Mouse (Mus musculus): ENCODE data around the gene Pkn1. TPM values are rescaled to one million over a fixed set of nuclear protein-coding genes. Genes with fewer than 3 reads are reported as not detected.
A peak's percentile ranks its signal among the peaks of the same experiment; 100 is the strongest.

Pkn1 gene
- polyA plus RNA-seq, 1 experiment from 2014 or later: 26.1 TPM

- Histone ChIP-seq H3K36me3 (ENCODE audit: control insufficient read depth, insufficient read depth, low read length) (no peaks in the 10 kb centered on the region), H3K27ac (replicated peaks; ENCODE audit: low read depth, low read length) (peak overlapping the region; percentile 70), H3K4me2 (ENCODE audit: low read depth, low read length) (peak overlapping the region; percentile 93), H3K4me3 (ENCODE audit: low read depth, low read length) (peak overlapping the region; percentile 60), H3K4me1 (ENCODE audit: control insufficient read depth, insufficient read depth, low read length) (peaks cover 26% of the 10 kb centered on the region), H3K9me3 (ENCODE audit: control insufficient read depth, low read length) (no peaks in the 10 kb centered on the region), H3K9ac (ENCODE audit: low read depth, low read length) (peak overlapping the region; percentile 75), H3K27me3 (replicated peaks; ENCODE audit: control insufficient read depth, insufficient read depth, low read length) (no peaks in the 10 kb centered on the region)
- ATAC-seq (ENCODE audit: low read depth) (no peak; the same call in 1 of the 2 replicates), DNase-seq (ENCODE audit: low spot score) (no peak)
- whole genome bisulfite sequencing: 9% methylated on average over 3 of the region's 3 CpGs
Observed at GRCm38 (mm10) chr8:83740586-83740975, 41.6 kb upstream of the Pkn1 start.

- Histone ChIP-seq H3K27me3 (replicated peaks; ENCODE audit: control insufficient read depth, insufficient read depth, low read length) (no peaks in the 10 kb centered on the region), H3K4me2 (ENCODE audit: low read depth, low read length) (peak overlapping the region; percentile 93), H3K4me1 (ENCODE audit: control insufficient read depth, insufficient read depth, low read length) (peaks cover 26% of the 10 kb centered on the region), H3K27ac (replicated peaks; ENCODE audit: low read depth, low read length) (peak overlapping the region; percentile 70), H3K9ac (ENCODE audit: low read depth, low read length) (no peak overlapping the region), H3K4me3 (ENCODE audit: low read depth, low read length) (peak overlapping the region; percentile 60), H3K36me3 (ENCODE audit: control insufficient read depth, insufficient read depth, low read length) (no peaks in the 10 kb centered on the region), H3K9me3 (ENCODE audit: control insufficient read depth, low read length) (no peaks in the 10 kb centered on the region)
- WGBS: 28% methylated on average over 8 of the region's 8 CpGs
- DNase-seq (ENCODE audit: low spot score) (no peak), ATAC-seq (ENCODE audit: low read depth) (no peak)
Observed at GRCm38 (mm10) chr8:83739711-83740468, 40.9 kb upstream of the Pkn1 start.

- Histone ChIP-seq H3K4me3 (ENCODE audit: low read depth, low read length) (no peak overlapping the region), H3K36me3 (ENCODE audit: control insufficient read depth, insufficient read depth, low read length) (no peaks in the 10 kb centered on the region), H3K9ac (ENCODE audit: low read depth, low read length) (0 out of 2 replicates have a peak overlapping the region, but pooled peaks have one; percentile 28), H3K4me1 (ENCODE audit: control insufficient read depth, insufficient read depth, low read length) (peaks cover 26% of the 10 kb centered on the region), H3K27me3 (replicated peaks; ENCODE audit: control insufficient read depth, insufficient read depth, low read length) (no peaks in the 10 kb centered on the region), H3K9me3 (ENCODE audit: control insufficient read depth, low read length) (no peaks in the 10 kb centered on the region), H3K27ac (replicated peaks; ENCODE audit: low read depth, low read length) (peak overlapping the region; percentile 70), H3K4me2 (ENCODE audit: low read depth, low read length) (peak overlapping the region; percentile 93)
- ATAC-seq (ENCODE audit: low read depth) (peak; percentile 67), DNase-seq (ENCODE audit: low spot score) (peak; percentile 92)
- 53% methylated on average over 10 of the region's 10 CpGs for WGBS
Observed at GRCm38 (mm10) chr8:83738949-83739710, 40.2 kb upstream of the Pkn1 start.

GRCm38 (mm10) chr8:83737852-83738562 is 39.0 kb upstream of the Pkn1 start:
- no peak overlapping the region for H3K4me3 ChIP-seq (ENCODE audit: low read depth, low read length)
- H3K4me2 ChIP-seq (ENCODE audit: low read depth, low read length): peak overlapping the region; percentile 93; the same call in 1 of the 2 replicates
- H3K27ac ChIP-seq (replicated peaks; ENCODE audit: low read depth, low read length): 0 out of 2 replicates have a peak overlapping the region, but pooled peaks have one; percentile 12
- ATAC-seq (ENCODE audit: low read depth): no peak; the same call in 1 of the 2 replicates
- H3K9me3 ChIP-seq (ENCODE audit: control insufficient read depth, low read length): no peaks in the 10 kb centered on the region
- peak overlapping the region; percentile 11; the same call in 1 of the 2 replicates for H3K9ac ChIP-seq (ENCODE audit: low read depth, low read length)
- WGBS: 69% methylated on average over 4 of the region's 4 CpGs
- H3K27me3 ChIP-seq (replicated peaks; ENCODE audit: control insufficient read depth, insufficient read depth, low read length): no peaks in the 10 kb centered on the region
- no peaks in the 10 kb centered on the region for H3K36me3 ChIP-seq (ENCODE audit: control insufficient read depth, insufficient read depth, low read length)
- peaks cover 26% of the 10 kb centered on the region for H3K4me1 ChIP-seq (ENCODE audit: control insufficient read depth, insufficient read depth, low read length)
- DNase-seq (ENCODE audit: low spot score): peak; percentile 74

- Histone ChIP-seq H3K27me3 (replicated peaks; ENCODE audit: control insufficient read depth, insufficient read depth, low read length) (no peaks in the 10 kb centered on the region), H3K4me3 (ENCODE audit: low read depth, low read length) (no peak overlapping the region), H3K36me3 (ENCODE audit: control insufficient read depth, insufficient read depth, low read length) (0 out of 2 replicates have a peak, but pooled peaks cover 1% of the 10 kb centered on the region), H3K27ac (replicated peaks; ENCODE audit: low read depth, low read length) (no peak overlapping the region), H3K9me3 (ENCODE audit: control insufficient read depth, low read length) (no peaks in the 10 kb centered on the region), H3K4me1 (ENCODE audit: control insufficient read depth, insufficient read depth, low read length) (peaks cover 26% of the 10 kb centered on the region), H3K4me2 (ENCODE audit: low read depth, low read length) (no peak overlapping the region), H3K9ac (ENCODE audit: low read depth, low read length) (peak overlapping the region; percentile 11; the same call in 1 of the 2 replicates)
- 87% methylated on average over 4 of the region's 4 CpGs for WGBS
- no peak for DNase-seq (ENCODE audit: low spot score)
- ATAC-seq (ENCODE audit: low read depth): no peak
Observed at GRCm38 (mm10) chr8:83737346-83737745, 38.4 kb upstream of the Pkn1 start.

- no peak overlapping the region for H3K27ac ChIP-seq (replicated peaks; ENCODE audit: low read depth, low read length)
- DNase-seq (ENCODE audit: low spot score) (no peak), ATAC-seq (ENCODE audit: low read depth) (no peak)
- no peak overlapping the region for H3K4me2 ChIP-seq (ENCODE audit: low read depth, low read length)
- no peak overlapping the region for H3K4me3 ChIP-seq (ENCODE audit: low read depth, low read length)
- 88% methylated on average over 4 of the region's 4 CpGs for WGBS
- no peaks in the 10 kb centered on the region for H3K27me3 ChIP-seq (replicated peaks; ENCODE audit: control insufficient read depth, insufficient read depth, low read length)
- H3K9ac ChIP-seq (ENCODE audit: low read depth, low read length): no peak overlapping the region
- H3K9me3 ChIP-seq (ENCODE audit: control insufficient read depth, low read length): no peaks in the 10 kb centered on the region
- H3K4me1 ChIP-seq (ENCODE audit: control insufficient read depth, insufficient read depth, low read length): peaks cover 26% of the 10 kb centered on the region
- H3K36me3 ChIP-seq (ENCODE audit: control insufficient read depth, insufficient read depth, low read length): peaks cover 8% of the 10 kb centered on the region; the same call in 1 of the 2 replicates
Observed at GRCm38 (mm10) chr8:83736681-83737080, 37.7 kb upstream of the Pkn1 start.

GRCm38 (mm10) chr8:83732919-83733318 is 33.9 kb upstream of the Pkn1 start:
- H3K27ac ChIP-seq (replicated peaks; ENCODE audit: low read depth, low read length): no peak overlapping the region
- no peak overlapping the region for H3K9ac ChIP-seq (ENCODE audit: low read depth, low read length)
- peaks cover 18% of the 10 kb centered on the region; the same call in 1 of the 2 replicates for H3K36me3 ChIP-seq (ENCODE audit: control insufficient read depth, insufficient read depth, low read length)
- H3K9me3 ChIP-seq (ENCODE audit: control insufficient read depth, low read length): no peaks in the 10 kb centered on the region
- H3K4me2 ChIP-seq (ENCODE audit: low read depth, low read length): no peak overlapping the region
- DNase-seq (ENCODE audit: low spot score): no peak
- H3K4me3 ChIP-seq (ENCODE audit: low read depth, low read length): no peak overlapping the region
- WGBS: 80% methylated on average over 6 of the region's 6 CpGs
- peaks cover 7% of the 10 kb centered on the region for H3K4me1 ChIP-seq (ENCODE audit: control insufficient read depth, insufficient read depth, low read length)
- ATAC-seq (ENCODE audit: low read depth): no peak
- no peaks in the 10 kb centered on the region for H3K27me3 ChIP-seq (replicated peaks; ENCODE audit: control insufficient read depth, insufficient read depth, low read length)

GRCm38 (mm10) chr8:83731906-83732305 is 32.9 kb upstream of the Pkn1 start:
- ATAC-seq (ENCODE audit: low read depth): no peak
- 69% methylated on average over 5 of the region's 5 CpGs for WGBS

More at GRCm38 (mm10) chr8:83731906-83732305, 32.9 kb upstream of the Pkn1 start:
- no peak overlapping the region for H3K9ac ChIP-seq (ENCODE audit: low read depth, low read length)
- H3K4me1 ChIP-seq (ENCODE audit: control insufficient read depth, insufficient read depth, low read length): no peaks in the 10 kb centered on the region
- no peak overlapping the region for H3K4me3 ChIP-seq (ENCODE audit: low read depth, low read length)
- H3K27me3 ChIP-seq (replicated peaks; ENCODE audit: control insufficient read depth, insufficient read depth, low read length): no peaks in the 10 kb centered on the region
- H3K4me2 ChIP-seq (ENCODE audit: low read depth, low read length): no peak overlapping the region
- peaks cover 28% of the 10 kb centered on the region; the same call in 1 of the 2 replicates for H3K36me3 ChIP-seq (ENCODE audit: control insufficient read depth, insufficient read depth, low read length)
- no peak overlapping the region for H3K27ac ChIP-seq (replicated peaks; ENCODE audit: low read depth, low read length)
- no peaks in the 10 kb centered on the region for H3K9me3 ChIP-seq (ENCODE audit: control insufficient read depth, low read length)
- DNase-seq (ENCODE audit: low spot score): no peak

Measured in embryonic facial prominence, embryonic 14.5 days (tissue).